Mouse (Mus musculus): ENCODE results near the gene Fbxl21. TPM values are rescaled to one million over a fixed set of nuclear protein-coding genes. Genes with fewer than 3 reads are reported as not detected.

Fbxl21 gene
- polyA plus RNA-seq, 1 experiment from 2014 or later, result 1.6 TPM

Other genes with a start within 250 kb of the Fbxl21 start
- 126 and 202 TPM in 2 replicates for gene Cxcl14, start 225.9 kb upstream of the Fbxl21 start, polyA plus RNA-seq (2014; fragmentation: Nextera tagmentation; extraction: Ambion mirVana)
- gene Gm3045, start 95.9 kb upstream of the Fbxl21 start, polyA plus RNA-seq (2014; fragmentation: Nextera tagmentation; extraction: Ambion mirVana), result not detected in 2 replicates
- gene Slc25a48, start 84.1 kb upstream of the Fbxl21 start, polyA plus RNA-seq (2014; fragmentation: Nextera tagmentation; extraction: Ambion mirVana), result 0.45 and 0.54 TPM in 2 replicates
- gene Il9, start 40.2 kb upstream of the Fbxl21 start, polyA plus RNA-seq (2014; fragmentation: Nextera tagmentation; extraction: Ambion mirVana), result not detected in 2 replicates
- gene Lect2, start 26.0 kb downstream of the Fbxl21 start, polyA plus RNA-seq (2014; fragmentation: Nextera tagmentation; extraction: Ambion mirVana), result 0.21 TPM in 1 of 2 replicates, not detected in the other
- gene Tgfbi, start 87.1 kb downstream of the Fbxl21 start, polyA plus RNA-seq (2014; fragmentation: Nextera tagmentation; extraction: Ambion mirVana), result 60.1 and 79.9 TPM in 2 replicates
- gene Smad5, start 180.5 kb downstream of the Fbxl21 start, polyA plus RNA-seq (2014; fragmentation: Nextera tagmentation; extraction: Ambion mirVana), result 45.3 and 45.9 TPM in 2 replicates
- 0.49 and 0.79 TPM in 2 replicates for gene Gm45623, start 231.4 kb downstream of the Fbxl21 start, polyA plus RNA-seq (2014; fragmentation: Nextera tagmentation; extraction: Ambion mirVana)